Mouse (Mus musculus) MN1 (cell line): ENCODE measurements around the gene Dnajc12.
A peak's percentile ranks its signal among the peaks of the same experiment; 100 is the strongest.
"Not testable (repeated sequence)": the region's sequence is repeated elsewhere in the genome, so short reads cannot be mapped to it uniquely, and the experiment has no call there.

Experiments used
- DNase-seq: peaks from one replicate; pipeline ENCODE4 v3.0.0-alpha.2; 2016; ENCODE audit warnings: low spot score

Gene Dnajc12

GRCm38 (mm10) chr10:63382372-63383279 is at the start of gene Dnajc12:
Gene Dnajc12, plus strand, starts transcription at chr10:63382443.
- peak; percentile 97 for DNase-seq

GRCm38 (mm10) chr10:63336901-63337300 is 45.3 kb upstream of the Dnajc12 start:
- DNase-seq = no peak

- no peak for DNase-seq
Observed at GRCm38 (mm10) chr10:63337326-63337725, 44.9 kb upstream of the Dnajc12 start.

GRCm38 (mm10) chr10:63337951-63338836 is 44.0 kb upstream of the Dnajc12 start:
- peak; percentile 72 for DNase-seq

GRCm38 (mm10) chr10:63338914-63339643 is 43.2 kb upstream of the Dnajc12 start:
- peak; percentile 91 for DNase-seq

GRCm38 (mm10) chr10:63341351-63341750 is 40.9 kb upstream of the Dnajc12 start:
- DNase-seq = no peak

- DNase-seq = no peak
Observed at GRCm38 (mm10) chr10:63344751-63345150, 37.5 kb upstream of the Dnajc12 start.

GRCm38 (mm10) chr10:63348291-63348690 is 34.0 kb upstream of the Dnajc12 start:
- DNase-seq = no peak

GRCm38 (mm10) chr10:63350666-63351065 is 31.6 kb upstream of the Dnajc12 start:
- no peak for DNase-seq

- DNase-seq = not testable (repeated sequence)
Observed at GRCm38 (mm10) chr10:63351099-63351498, 31.1 kb upstream of the Dnajc12 start.

GRCm38 (mm10) chr10:63352111-63352510 is 30.1 kb upstream of the Dnajc12 start:
- no peak for DNase-seq

- DNase-seq = no peak
Observed at GRCm38 (mm10) chr10:63360502-63360901, 21.7 kb upstream of the Dnajc12 start.

GRCm38 (mm10) chr10:63365918-63366455 is 16.3 kb upstream of the Dnajc12 start:
- DNase-seq = no peak

GRCm38 (mm10) chr10:63367386-63367785 is 14.9 kb upstream of the Dnajc12 start:
- no peak for DNase-seq

GRCm38 (mm10) chr10:63368041-63368440 is 14.2 kb upstream of the Dnajc12 start:
- no peak for DNase-seq

- no peak for DNase-seq
Observed at GRCm38 (mm10) chr10:63376303-63376702, 5.9 kb upstream of the Dnajc12 start.

GRCm38 (mm10) chr10:63377468-63377867 is 4.8 kb upstream of the Dnajc12 start:
- DNase-seq = peak; percentile 74

GRCm38 (mm10) chr10:63378948-63379680 is 3.1 kb upstream of the Dnajc12 start:
- no peak for DNase-seq

GRCm38 (mm10) chr10:63381498-63382280 is 554 bp upstream of the Dnajc12 start, which contains the start of gene Sirt1:
Gene Sirt1, minus strand, starts transcription at chr10:63381704.
- DNase-seq = peak; percentile 13

GRCm38 (mm10) chr10:63385897-63386296 is 3.7 kb downstream of the Dnajc12 start:
- DNase-seq = not testable (repeated sequence)
